Mouse (Mus musculus): ENCODE measurements around the gene 2310034G01Rik. TPM values are rescaled to one million over a fixed set of nuclear protein-coding genes. Genes with fewer than 3 reads are reported as not detected.

The 2310034G01Rik gene
- total RNA-seq, 2 experiments from 2014 or later, result 0.42 to 0.82 TPM

- peak; percentile 4 for DNase-seq
- intact Hi-C loops (cut with DNase I), result no loop called here
These were observed 33.1 kb downstream of the 2310034G01Rik start for GRCm38 (mm10) chr19:46316846-46317545.

- DNase-seq, result peak; percentile 4
- intact Hi-C loops (cut with DNase I), result no loop called here
These were observed 34.1 kb downstream of the 2310034G01Rik start for GRCm38 (mm10) chr19:46315752-46316610.

GRCm38 (mm10) chr19:46314872-46315742 lies 35.0 kb downstream of the 2310034G01Rik start:
- no peak for DNase-seq
- intact Hi-C loops (cut with DNase I), result no loop called here

- DNase-seq, result peak; percentile 9
- intact Hi-C loops (cut with DNase I), result no loop called here
These were observed 35.9 kb downstream of the 2310034G01Rik start for GRCm38 (mm10) chr19:46314151-46314601.

- intact Hi-C loops (cut with DNase I), result no loop called here
These were observed 36.5 kb downstream of the 2310034G01Rik start for GRCm38 (mm10) chr19:46313591-46313990.

GRCm38 (mm10) chr19:46313116-46313515 lies 37.0 kb downstream of the 2310034G01Rik start:
- no peak for DNase-seq
- intact Hi-C loops (cut with DNase I), result no loop called here

More at GRCm38 (mm10) chr19:46313591-46313990, 36.5 kb downstream of the 2310034G01Rik start:
- DNase-seq, result no peak

- DNase-seq, result no peak
- intact Hi-C loops (cut with DNase I), result no loop called here
These were observed 37.5 kb downstream of the 2310034G01Rik start for GRCm38 (mm10) chr19:46312566-46312965.

- intact Hi-C loops (cut with DNase I), result no loop called here
- no peak for DNase-seq
These were observed 38.8 kb downstream of the 2310034G01Rik start for GRCm38 (mm10) chr19:46311341-46311740.

- DNase-seq, result no peak
- intact Hi-C loops (cut with DNase I), result no loop called here
These were observed 39.7 kb downstream of the 2310034G01Rik start for GRCm38 (mm10) chr19:46310312-46310865.

- DNase-seq, result no peak
- intact Hi-C loops (cut with DNase I), result loop anchor here (5.0 kb wide), 1 partner anchor 172 kb away; no protein-coding TSS in a partner anchor
These were observed 40.3 kb downstream of the 2310034G01Rik start for GRCm38 (mm10) chr19:46309651-46310305.

- intact Hi-C loops (cut with DNase I), result loop anchor here (5.0 kb wide), 1 partner anchor 172 kb away; no protein-coding TSS in a partner anchor
- DNase-seq, result peak; percentile 93
These were observed 41.2 kb downstream of the 2310034G01Rik start for GRCm38 (mm10) chr19:46308706-46309435.

GRCm38 (mm10) chr19:46308303-46308702 lies 41.8 kb downstream of the 2310034G01Rik start:
- no peak for DNase-seq
- intact Hi-C loops (cut with DNase I), result loop anchor here (5.0 kb wide), 1 partner anchor 171 kb away; no protein-coding TSS in a partner anchor

GRCm38 (mm10) chr19:46307781-46308180 lies 42.3 kb downstream of the 2310034G01Rik start:
- intact Hi-C loops (cut with DNase I), result loop anchor here (5.0 kb wide), 1 partner anchor 170 kb away; no protein-coding TSS in a partner anchor
- DNase-seq, result no peak

GRCm38 (mm10) chr19:46306751-46307289 lies 43.3 kb downstream of the 2310034G01Rik start:
- intact Hi-C loops (cut with DNase I), result loop anchor here (5.0 kb wide), 1 partner anchor 170 kb away; no protein-coding TSS in a partner anchor
- no peak for DNase-seq

- intact Hi-C loops (cut with DNase I), result loop anchor here (5.0 kb wide), 1 partner anchor 169 kb away; no protein-coding TSS in a partner anchor
- DNase-seq, result no peak
These were observed 43.9 kb downstream of the 2310034G01Rik start for GRCm38 (mm10) chr19:46306268-46306610.

- peak; percentile 75 for DNase-seq
- intact Hi-C loops (cut with DNase I), result loop anchor here (5.0 kb wide), 1 partner anchor 168 kb away; no protein-coding TSS in a partner anchor
These were observed 44.5 kb downstream of the 2310034G01Rik start for GRCm38 (mm10) chr19:46305432-46306267.

GRCm38 (mm10) chr19:46304908-46305333 lies 45.2 kb downstream of the 2310034G01Rik start:
- DNase-seq, result no peak
- intact Hi-C loops (cut with DNase I), result loop anchor here (5.0 kb wide), 1 partner anchor 168 kb away; no protein-coding TSS in a partner anchor

Data from left cerebral cortex, postnatal 4 days (tissue).